ENCODE assay signal across 8 mouse cellular contexts in genomic region chrX:70384917-70385275, GRCm38 (mm10). TPM values are rescaled to one million over a fixed set of nuclear protein-coding genes. Genes with fewer than 3 reads are reported as not detected.
DNase-seq lines count a peak whose midpoint lies in the region; ATAC-seq and TF ChIP-seq lines count a peak whose summit lies in the region.

No protein-coding gene starts in this region.

- H3K9me3 ChIP-seq in heart, embryonic 10.5 days: no peaks in the 10 kb centered on the region
- H3K9me3 ChIP-seq in forebrain, embryonic 13.5 days (replicated peaks): no peaks in the 10 kb centered on the region
- H3K9me3 ChIP-seq in liver, embryonic 14.5 days (ENCODE audit: control insufficient read depth, low read length): no peaks in the 10 kb centered on the region

- H3K9ac ChIP-seq in forebrain, embryonic 13.5 days: no peak overlapping the region
- no peak overlapping the region for H3K9ac ChIP-seq in liver, embryonic 14.5 days (replicated peaks)

- TF ChIP-seq EP300 in liver, embryonic 14.5 days (IDR thresholded peaks at IDR 0.05; ENCODE audit: low read depth): no peak

- H3K4me3 ChIP-seq in heart, embryonic 10.5 days: peak overlapping the region; percentile 64
- H3K4me3 ChIP-seq in C2C12 (ENCODE audit: insufficient read depth, poor library complexity, severe bottlenecking): peak overlapping the region; percentile 35
- H3K4me3 ChIP-seq in forebrain, embryonic 13.5 days: peak overlapping the region; percentile 51
- H3K4me3 ChIP-seq in liver, embryonic 14.5 days (ENCODE audit: insufficient read depth in 1 of 2, low read depth in 2 of 2, low read length in 2 of 2): peak overlapping the region; percentile 65 to 94

- no peaks in the 10 kb centered on the region for H3K4me1 ChIP-seq in heart, embryonic 10.5 days
- peaks cover 10% of the 10 kb centered on the region for H3K4me1 ChIP-seq in forebrain, embryonic 13.5 days
- H3K4me1 ChIP-seq in liver, embryonic 14.5 days (replicated peaks; ENCODE audit: control insufficient read depth in 2 of 2, insufficient read depth in 2 of 2, low read length in 1 of 2): peaks cover 0 to 9% of the 10 kb centered on the region in 2 experiments; a peak in 2 of 4 replicates

- no peak for ATAC-seq in forebrain, embryonic 13.5 days
- no peak for ATAC-seq in liver, embryonic 14.5 days (ENCODE audit: insufficient read depth)
- ATAC-seq in monocyte, adult 5-6 weeks (replicated peaks; ENCODE audit: insufficient number of reproducible peaks, low FRiP score, low TSS enrichment, poor library complexity, severe bottlenecking): no peak

- intact Hi-C loops in heart, postnatal 14 days (cut with DNase I): loop anchor here (5.0 to 10.0 kb wide), 2 partner anchors 90 to 182 kb away; partner anchors contain the start of gene Tmem185a

- H3K27me3 ChIP-seq in heart, embryonic 10.5 days (ENCODE audit: insufficient read depth, poor library complexity, severe bottlenecking): no peaks in the 10 kb centered on the region
- H3K27me3 ChIP-seq in C2C12 (ENCODE audit: control insufficient read depth, insufficient read depth, insufficient read length): peaks cover 5% of the 10 kb centered on the region
- no peaks in the 10 kb centered on the region for H3K27me3 ChIP-seq in forebrain, embryonic 13.5 days
- no peaks in the 10 kb centered on the region for H3K27me3 ChIP-seq in liver, embryonic 14.5 days (ENCODE audit: control insufficient read depth, insufficient read depth, low read length)

- H3K4me2 ChIP-seq in forebrain, embryonic 13.5 days: peak overlapping the region; percentile 59
- H3K4me2 ChIP-seq in liver, embryonic 14.5 days (ENCODE audit: low read depth): peak overlapping the region; percentile 69

- peak overlapping the region; percentile 53 for H3ac ChIP-seq in C2C12 (ENCODE audit: control insufficient read depth, insufficient read length, low read depth)

- no peak for DNase-seq in heart, embryonic 10.5 days (ENCODE audit: low spot score)
- DNase-seq in heart, postnatal 14 days: no peak
- no peak for DNase-seq in liver, embryonic 14.5 days (ENCODE audit: low read depth in 3 of 3, low spot score in 3 of 3)
- no peak for DNase-seq in embryo, embryonic 9.5 days (ENCODE audit: extremely low spot score)
- DNase-seq in natural killer cell, adult 2 months (ENCODE audit: low spot score in 2 of 2): no peak

- H3K79me3 ChIP-seq in C2C12 (ENCODE audit: low read depth): no peaks in the 10 kb centered on the region

- peak overlapping the region; percentile 79; the same call in 1 of the 2 replicates for H3K27ac ChIP-seq in heart, embryonic 10.5 days
- H3K27ac ChIP-seq in forebrain, embryonic 13.5 days: no peak overlapping the region
- no peak overlapping the region for H3K27ac ChIP-seq in liver, embryonic 14.5 days

- H3K79me2 ChIP-seq in C2C12 (ENCODE audit: control insufficient read depth, insufficient read depth): no peaks in the 10 kb centered on the region

- 60% methylated on average over 3 of the region's 3 CpGs for WGBS in heart, embryonic 10.5 days
- 44% methylated on average over 3 of the region's 3 CpGs for WGBS in forebrain, embryonic 13.5 days
- WGBS in liver, embryonic 14.5 days (ENCODE audit: insufficient replicate concordance): 53% methylated on average over 3 of the region's 3 CpGs

- no peak for TF ChIP-seq CTCF in C2C12 (IDR thresholded peaks at IDR 0.05; ENCODE audit: control insufficient read depth, insufficient read depth, insufficient read length)
- TF ChIP-seq CTCF in liver, embryonic 14.5 days (IDR thresholded peaks at IDR 0.05; ENCODE audit: low read depth): no peak

- H3K36me3 ChIP-seq in heart, embryonic 10.5 days: peaks cover 5% of the 10 kb centered on the region; the same call in 1 of the 2 replicates
- peaks cover 8% of the 10 kb centered on the region for H3K36me3 ChIP-seq in C2C12 (ENCODE audit: control insufficient read depth, insufficient read depth)
- H3K36me3 ChIP-seq in forebrain, embryonic 13.5 days (ENCODE audit: poor library complexity, severe bottlenecking): no peaks in the 10 kb centered on the region
- no peaks in the 10 kb centered on the region for H3K36me3 ChIP-seq in liver, embryonic 14.5 days (replicated peaks; ENCODE audit: control insufficient read depth, insufficient read depth, low read depth)

TF ChIP-seq in C2C12, 6 proteins besides CTCF, POLR2A, EP300 and RAD21:
- TF ChIP-seq FOSL1 (IDR thresholded peaks at IDR 0.05; ENCODE audit: insufficient read depth, low read length, poor library complexity, severe bottlenecking) (no peak), MAX (IDR thresholded peaks at IDR 0.05) (no peak), CEBPB (IDR thresholded peaks at IDR 0.05; ENCODE audit: low read depth) (no peak), USF1 (IDR thresholded peaks at IDR 0.05; ENCODE audit: low read depth) (no peak), MYOD1 (IDR thresholded peaks at IDR 0.05; ENCODE audit: control insufficient read depth, insufficient read length, low read depth) (no peak), MYOG (IDR thresholded peaks at IDR 0.05; ENCODE audit: control insufficient read depth, extremely low read depth, insufficient read length) (no peak)

RNA-seq across cellular contexts. Expression of gene 1110012L19Rik, which starts 0.8 kb away (rescaled TPM):
- 26.1 and 27.2 TPM in 2 replicates for polyA plus RNA-seq in heart, embryonic 10.5 days (2016; fragmentation: Nextera tagmentation; extraction: Ambion mirVana)
- total RNA-seq in heart, postnatal 14 days (2021): 10 to 100 TPM; 11.2 to 15.4 TPM
- polyA plus RNA-seq in C2C12 (2012; fragmentation: generic; extraction: Trizol): 30.2 TPM
- 33.2 and 35.5 TPM in 2 replicates for polyA plus RNA-seq in forebrain, embryonic 13.5 days (2015; fragmentation: Nextera tagmentation; extraction: Ambion mirVana)
- 4.3 and 6.3 TPM in 2 replicates for polyA plus RNA-seq in liver, embryonic 14.5 days (2012; rRNA removed)
- 8.7 and 9.4 TPM in 2 replicates for polyA plus RNA-seq in liver, embryonic 14.5 days (2014; fragmentation: Nextera tagmentation; extraction: Ambion mirVana)
- total RNA-seq in monocyte, adult 5-6 weeks (2017): 12.1 to 27.5 TPM (median 12.8 TPM) in 3 replicates

RNA-seq across cellular contexts. Expression of gene Ids, which starts 20.0 kb away (rescaled TPM):
- polyA plus RNA-seq in heart, embryonic 10.5 days (2016; fragmentation: Nextera tagmentation; extraction: Ambion mirVana): 0.89 and 2.1 TPM in 2 replicates
- total RNA-seq in heart, postnatal 14 days (2021): 10 to 100 TPM; 19.5 to 21.8 TPM
- polyA plus RNA-seq in C2C12 (2012; fragmentation: generic; extraction: Trizol): 5.6 TPM
- polyA plus RNA-seq in forebrain, embryonic 13.5 days (2015; fragmentation: Nextera tagmentation; extraction: Ambion mirVana): 10.1 and 10.3 TPM in 2 replicates
- polyA plus RNA-seq in liver, embryonic 14.5 days (2012; rRNA removed): 1.5 and 1.6 TPM in 2 replicates
- polyA plus RNA-seq in liver, embryonic 14.5 days (2014; fragmentation: Nextera tagmentation; extraction: Ambion mirVana): 0.40 and 0.66 TPM in 2 replicates
- total RNA-seq in monocyte, adult 5-6 weeks (2017): 13.5 to 23.7 TPM (median 15.1 TPM) in 3 replicates
